Mouse (Mus musculus) heart, adult 8-10 months (tissue): ENCODE measurements at regions not wholly inside any gene's neighbourhood (a gene's known extent, or its start where the extent isn't known, plus 50 kb on each side); places are given as distances from the start of the nearest gene placed in this dataset.
A peak's percentile ranks its signal among the peaks of the same experiment; 100 is the strongest.

Source experiments
- DNase-seq: peaks from one replicate; pipeline ENCODE4 v3.0.0; 2022; ENCODE audit warnings: low spot score

GRCm38 (mm10) chr7:74877466-74877865 is 322.9 kb upstream of the Slco3a1 start:
- no peak for DNase-seq

GRCm38 (mm10) chr7:74876667-74877066 is 322.1 kb upstream of the Slco3a1 start:
- DNase-seq: no peak

GRCm38 (mm10) chr7:74870250-74870649 is 315.7 kb upstream of the Slco3a1 start:
- DNase-seq: no peak

- DNase-seq: peak; percentile 50
Measured at GRCm38 (mm10) chr7:74862727-74863126, 308.1 kb upstream of the Slco3a1 start.

- DNase-seq: no peak
Measured at GRCm38 (mm10) chr7:74844306-74844929, 289.8 kb upstream of the Slco3a1 start.

- DNase-seq: no peak
Measured at GRCm38 (mm10) chr7:74823286-74823685, 268.7 kb upstream of the Slco3a1 start.

- DNase-seq: no peak
Measured at GRCm38 (mm10) chr7:74793241-74793640, 238.7 kb upstream of the Slco3a1 start.

GRCm38 (mm10) chr7:74788696-74789095 is 234.1 kb upstream of the Slco3a1 start:
- DNase-seq: no peak

GRCm38 (mm10) chr7:74771435-74772406 is 217.1 kb upstream of the Slco3a1 start:
- no peak for DNase-seq

- DNase-seq: peak; percentile 63
Measured at GRCm38 (mm10) chr7:74766550-74766949, 212.0 kb upstream of the Slco3a1 start.

- DNase-seq: no peak
Measured at GRCm38 (mm10) chr7:74757469-74757868, 202.9 kb upstream of the Slco3a1 start.

- no peak for DNase-seq
Measured at GRCm38 (mm10) chr7:74747704-74748103, 193.1 kb upstream of the Slco3a1 start.

- DNase-seq: no peak
Measured at GRCm38 (mm10) chr7:74734941-74735340, 180.4 kb upstream of the Slco3a1 start.

- DNase-seq: no peak
Measured at GRCm38 (mm10) chr7:74726324-74726991, 171.9 kb upstream of the Slco3a1 start.

- DNase-seq: no peak
Measured at GRCm38 (mm10) chr7:74719321-74719720, 164.7 kb upstream of the Slco3a1 start.

- DNase-seq: no peak
Measured at GRCm38 (mm10) chr7:74709993-74710581, 155.5 kb upstream of the Slco3a1 start.

- no peak for DNase-seq
Measured at GRCm38 (mm10) chr7:74709006-74709405, 154.4 kb upstream of the Slco3a1 start.

- DNase-seq: no peak
Measured at GRCm38 (mm10) chr7:74703533-74703932, 149.0 kb upstream of the Slco3a1 start.

- no peak for DNase-seq
Measured at GRCm38 (mm10) chr7:74697794-74698354, 143.3 kb upstream of the Slco3a1 start.

- DNase-seq: no peak
Measured at GRCm38 (mm10) chr7:74696286-74696685, 141.7 kb upstream of the Slco3a1 start.

GRCm38 (mm10) chr7:74693049-74693448 is 138.5 kb upstream of the Slco3a1 start:
- peak; percentile 23 for DNase-seq

- no peak for DNase-seq
Measured at GRCm38 (mm10) chr7:74690706-74691105, 136.1 kb upstream of the Slco3a1 start.
